Mouse (Mus musculus) right cerebral cortex, adult 18-20 months (tissue): ENCODE results near the gene Mpz.

ENCODE experiments used
- DNase-seq: peaks from one replicate; pipeline ENCODE4 v3.0.0; 2022; ENCODE audit warnings: mixed read lengths

Mpz gene

GRCm38 (mm10) chr1:171149974-171150760 lies at the start of gene Mpz, which contains the start of gene Sdhc:
Gene Mpz (plus strand): TSS chr1:171150711.
Gene Sdhc (minus strand): TSS chr1:171150603.
- peak; percentile 95 for DNase-seq

DNA sequence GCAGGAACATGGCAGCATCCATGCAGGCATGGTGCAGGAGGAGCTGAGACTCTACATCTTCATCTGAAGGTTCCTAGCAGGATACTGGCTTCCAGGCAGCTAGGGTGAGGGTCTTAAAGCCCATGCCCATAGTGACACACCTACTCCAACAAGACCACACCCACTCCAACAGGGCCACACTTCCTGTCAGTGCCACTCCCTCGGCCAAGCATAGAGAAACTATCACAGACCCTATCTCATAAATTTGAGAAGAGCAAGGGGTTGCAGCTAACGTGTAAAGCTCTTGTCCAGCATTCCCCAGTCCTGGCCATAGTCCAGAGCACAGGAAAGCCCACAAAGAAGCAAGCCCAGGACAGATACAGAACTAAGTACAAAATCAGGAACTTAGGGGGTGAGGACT lies 49.5 kb upstream of the Mpz start:
- DNase-seq = no peak

DNA sequence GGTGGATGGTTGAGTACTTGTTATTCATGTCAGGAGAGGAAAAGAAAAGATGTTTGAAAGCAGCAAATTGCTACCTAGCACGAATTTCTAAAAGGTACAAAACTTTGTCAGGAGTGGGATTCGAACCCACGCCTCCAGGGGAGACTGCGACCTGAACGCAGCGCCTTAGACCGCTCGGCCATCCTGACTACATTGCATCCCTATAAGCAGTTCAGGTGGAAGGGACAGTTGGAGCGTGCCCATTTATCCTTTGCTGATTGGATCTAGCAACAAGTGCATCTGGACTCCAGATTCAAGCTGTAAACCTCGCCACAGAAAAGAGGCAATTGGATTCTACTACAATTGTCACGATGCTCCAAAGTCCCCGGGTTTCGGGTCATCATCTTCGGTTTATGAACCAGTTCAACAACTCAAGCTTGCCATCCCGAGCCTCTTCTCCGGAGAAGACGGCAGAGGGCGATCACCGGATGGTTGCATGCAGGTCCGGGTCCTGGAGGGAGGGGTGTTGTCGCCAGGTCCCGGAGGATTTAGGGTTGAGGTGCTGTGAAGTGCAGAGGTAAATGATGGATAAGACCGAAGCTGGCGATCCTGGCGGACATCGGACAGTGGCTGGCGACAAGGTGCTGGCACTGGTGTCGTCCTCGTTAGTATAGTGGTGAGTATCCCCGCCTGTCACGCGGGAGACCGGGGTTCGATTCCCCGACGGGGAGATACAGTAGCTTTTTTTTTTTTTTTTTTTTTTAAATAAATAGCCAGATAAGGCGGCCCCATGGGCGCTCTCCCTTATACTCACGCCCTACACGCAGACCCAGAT lies 48.6 kb upstream of the Mpz start:
- peak; percentile 89 for DNase-seq

- peak; percentile 84 for DNase-seq
Measured at GRCm38 (mm10) chr1:171102547-171103177, 47.8 kb upstream of the Mpz start.

DNA sequence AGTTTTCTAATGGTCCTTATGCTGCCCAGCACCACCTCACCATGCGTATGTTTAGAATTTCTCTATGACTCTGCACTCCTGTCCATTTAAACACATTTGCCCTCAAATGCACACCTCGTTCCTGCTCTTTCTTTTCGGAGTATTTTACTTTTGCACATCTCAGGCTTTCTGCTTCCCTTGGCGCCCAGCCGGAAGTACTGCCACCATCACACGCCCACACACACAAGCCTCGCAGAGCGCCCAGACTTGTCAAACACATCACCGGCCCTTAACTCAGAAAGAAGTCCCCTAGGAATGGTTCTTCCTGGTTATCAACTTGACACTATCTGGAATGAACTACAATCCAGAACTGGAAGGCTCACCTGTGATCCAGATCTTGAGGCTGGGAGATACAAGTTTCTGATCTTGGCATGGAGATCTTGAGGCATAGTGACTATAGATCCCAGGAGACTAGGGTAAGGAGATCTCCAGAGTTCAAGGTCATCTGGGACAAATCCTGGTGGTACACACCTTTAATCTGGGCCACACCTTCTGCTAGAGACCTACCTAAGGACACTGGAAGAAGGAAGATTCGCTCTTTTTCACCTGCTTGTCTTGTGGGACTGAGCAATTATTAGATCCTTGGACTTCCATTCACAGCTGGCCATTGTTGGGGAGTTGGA lies 47.2 kb upstream of the Mpz start:
- peak; percentile 59 for DNase-seq

DNA sequence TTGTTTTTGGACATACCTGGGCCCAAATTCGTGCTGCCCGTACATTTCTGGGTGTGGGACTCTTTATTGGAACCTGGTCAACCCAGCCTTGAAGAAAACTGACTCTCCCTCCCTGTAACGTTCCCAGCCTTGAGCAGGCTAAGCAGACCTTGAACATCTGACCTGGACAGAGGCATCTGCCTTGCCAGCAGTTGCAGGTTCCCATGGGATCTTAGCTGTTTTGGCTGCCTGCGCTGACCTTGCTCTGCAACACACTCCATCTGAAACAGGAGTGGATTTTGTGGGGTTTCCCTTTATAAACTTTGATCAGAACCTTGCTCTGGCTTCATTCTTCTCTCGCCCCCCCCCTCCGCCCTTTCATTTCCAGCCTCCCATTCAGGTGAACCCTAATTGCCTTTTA lies 45.3 kb upstream of the Mpz start:
- DNase-seq = no peak

- DNase-seq = no peak
Measured at GRCm38 (mm10) chr1:171109620-171110019, 40.9 kb upstream of the Mpz start.

- DNase-seq = no peak
Measured at GRCm38 (mm10) chr1:171110659-171111019, 39.9 kb upstream of the Mpz start.

DNA sequence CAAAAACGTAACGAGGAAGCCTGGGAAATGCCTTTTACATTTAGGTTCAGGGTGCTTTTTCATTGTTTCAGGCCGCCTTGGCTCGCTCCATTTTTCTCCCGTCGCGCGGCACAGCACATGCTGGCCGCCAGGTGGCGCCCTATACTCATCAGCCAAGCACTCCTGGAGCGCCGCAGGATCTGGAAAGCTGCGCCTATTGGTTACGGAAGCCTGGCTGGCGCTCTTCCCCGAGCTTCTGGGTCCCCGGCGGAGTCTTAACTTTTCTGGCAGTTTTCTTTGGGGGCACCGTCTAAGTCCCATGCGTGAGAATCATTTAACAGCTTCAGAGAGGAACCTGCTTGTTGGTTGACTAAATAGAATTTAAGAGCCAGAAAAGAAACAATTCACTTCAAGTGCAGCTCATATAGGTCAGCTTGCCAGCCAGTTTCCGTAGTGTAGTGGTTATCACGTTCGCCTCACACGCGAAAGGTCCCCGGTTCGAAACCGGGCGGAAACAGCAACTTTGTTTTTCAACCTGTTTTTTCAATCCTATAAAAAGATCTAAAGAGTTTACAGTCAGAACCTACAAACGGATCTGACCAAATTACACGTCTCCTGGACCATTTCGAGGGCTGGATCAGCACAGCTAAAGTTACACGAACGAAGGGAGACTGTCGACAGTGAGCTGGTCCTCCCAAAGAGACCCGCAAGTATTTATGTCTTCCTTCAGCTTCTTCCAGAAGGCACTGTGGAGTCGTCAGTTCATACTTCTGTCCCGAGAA lies 39.3 kb upstream of the Mpz start:
- DNase-seq = peak; percentile 95

GRCm38 (mm10) chr1:171111781-171112575 lies 38.5 kb upstream of the Mpz start:
- DNase-seq = peak; percentile 56

GRCm38 (mm10) chr1:171112986-171113385 lies 37.5 kb upstream of the Mpz start:
- DNase-seq = no peak

- peak; percentile 65 for DNase-seq
Measured at GRCm38 (mm10) chr1:171113873-171114299, 36.6 kb upstream of the Mpz start, which contains the start of gene Cfap126. Gene Cfap126 (plus strand): TSS chr1:171113918.

GRCm38 (mm10) chr1:171116280-171116679 lies 34.2 kb upstream of the Mpz start:
- DNase-seq = no peak

- peak; percentile 66 for DNase-seq
Measured at GRCm38 (mm10) chr1:171118269-171118684, 32.2 kb upstream of the Mpz start.

GRCm38 (mm10) chr1:171118996-171119395 lies 31.5 kb upstream of the Mpz start:
- DNase-seq = no peak

DNA sequence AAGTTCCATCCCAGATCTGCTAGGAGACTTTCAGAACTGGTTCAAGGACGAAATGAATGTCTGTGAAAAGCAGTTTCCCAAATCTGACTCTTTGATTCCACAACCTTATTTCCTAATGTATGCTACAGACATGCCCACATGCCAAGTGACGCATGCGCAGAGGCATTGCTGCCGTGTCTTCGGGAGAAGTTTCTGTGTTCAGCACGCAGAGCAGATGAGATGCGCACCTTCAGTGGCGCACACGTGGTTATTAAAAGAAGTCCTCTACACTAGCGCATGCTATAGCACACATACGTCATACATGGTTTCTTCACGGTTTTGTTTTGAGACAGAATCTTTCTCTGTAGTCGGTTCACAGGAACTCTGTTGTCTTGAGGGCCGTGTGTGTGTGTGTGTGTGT lies 31.1 kb upstream of the Mpz start:
- DNase-seq = peak; percentile 11

DNA sequence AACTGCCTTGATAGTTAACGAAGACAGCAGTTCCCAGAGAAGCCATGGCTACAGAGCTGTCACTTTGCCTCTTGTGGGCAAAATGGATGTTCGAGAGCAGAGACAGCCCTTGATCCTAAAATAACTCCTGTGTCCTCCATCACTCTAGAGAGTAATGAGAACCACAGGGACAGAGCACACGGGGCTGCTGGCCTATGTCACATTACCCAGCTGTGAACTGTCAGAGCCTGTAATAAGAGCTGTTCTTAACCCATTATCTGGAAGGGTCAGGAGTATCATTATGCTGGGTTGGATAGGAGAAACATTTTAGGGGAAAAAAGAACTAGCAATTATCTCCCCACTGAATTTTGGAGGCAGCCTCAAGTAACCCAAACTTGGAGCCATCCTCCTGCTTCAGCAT lies 29.6 kb upstream of the Mpz start:
- no peak for DNase-seq

GRCm38 (mm10) chr1:171121839-171122238 lies 28.7 kb upstream of the Mpz start:
- DNase-seq = no peak

GRCm38 (mm10) chr1:171122932-171123331 lies 27.6 kb upstream of the Mpz start:
- DNase-seq = no peak

GRCm38 (mm10) chr1:171124398-171124797 lies 26.1 kb upstream of the Mpz start:
- no peak for DNase-seq

- DNase-seq = peak; percentile 52
Measured at GRCm38 (mm10) chr1:171129251-171129650, 21.3 kb upstream of the Mpz start.
